Mouse (Mus musculus): Measurements from ENCODE around the gene Gadd45g. TPM values are rescaled to one million over a fixed set of nuclear protein-coding genes. Genes with fewer than 3 reads are reported as not detected.

Gene Gadd45g
- polyA plus RNA-seq, 1 experiment: 66.9 TPM

DNA sequence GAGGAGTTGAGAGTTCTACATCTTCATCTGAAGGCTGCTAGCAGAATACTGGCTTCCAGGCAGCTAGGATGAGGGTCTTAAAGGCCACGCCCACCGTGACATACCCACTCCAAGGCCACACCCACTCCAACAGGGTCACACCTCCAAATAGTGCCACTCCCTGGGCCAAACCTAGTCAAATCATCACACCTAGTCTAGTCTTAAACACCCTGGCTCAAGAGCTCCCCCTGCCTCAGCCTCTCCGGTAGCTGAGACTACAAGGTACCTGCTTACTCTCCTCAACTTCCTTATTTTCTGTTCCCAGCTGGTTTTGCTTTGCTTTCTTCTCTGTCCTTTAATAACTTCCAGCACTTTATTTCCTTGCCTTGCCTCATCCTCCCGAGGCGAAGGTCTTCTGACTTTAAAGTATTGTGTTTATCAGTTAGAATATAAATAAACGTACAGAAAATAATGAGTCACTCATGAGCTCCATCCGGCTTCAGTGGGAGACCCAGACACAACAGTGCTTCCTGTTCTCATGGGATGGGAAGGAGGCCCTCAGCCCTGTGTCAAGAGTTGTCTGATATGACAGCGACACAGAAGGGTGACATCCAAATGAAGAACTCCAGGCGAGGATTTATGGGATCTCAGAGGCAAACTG is 30.5 kb upstream of the Gadd45g start:
- no peak overlapping the region for H3K27ac ChIP-seq (ENCODE audit: insufficient read depth, low read length)
- TF ChIP-seq POLR2A (IDR thresholded peaks at IDR 0.05; ENCODE audit: low read depth, low read length) (no peak), CTCF (IDR thresholded peaks at IDR 0.05; ENCODE audit: borderline replicate concordance, insufficient read depth, low read length) (no peak)
- H3K4me1 ChIP-seq (ENCODE audit: control insufficient read depth, insufficient read depth, low read length): no peaks in the 10 kb centered on the region
- H3K4me3 ChIP-seq (ENCODE audit: insufficient read depth, low read length): no peak overlapping the region

DNA sequence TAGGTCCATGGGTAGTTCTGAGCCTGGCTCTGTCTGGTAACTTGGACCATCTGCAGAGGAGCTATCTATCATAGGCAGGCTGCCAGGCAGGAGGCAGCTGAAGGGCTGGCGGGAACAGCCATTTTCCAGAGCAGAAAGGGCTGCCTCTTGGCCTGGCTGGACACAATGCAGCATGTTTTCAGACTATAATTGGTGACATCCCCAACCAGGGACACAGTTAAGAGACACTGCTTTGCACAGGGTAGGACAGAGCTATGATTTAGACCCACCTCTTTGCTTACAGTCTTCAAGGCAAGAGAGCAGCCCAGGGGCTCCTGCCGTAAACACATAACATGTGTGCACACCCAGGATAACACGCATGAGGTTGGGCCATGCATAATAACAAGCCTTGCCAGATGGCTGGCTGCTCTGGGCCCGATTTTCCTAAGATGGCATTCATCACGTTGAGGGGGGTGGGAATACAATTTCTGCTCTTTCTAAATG is 29.9 kb upstream of the Gadd45g start:
- Histone ChIP-seq H3K4me1 (ENCODE audit: control insufficient read depth, insufficient read depth, low read length) (no peaks in the 10 kb centered on the region), H3K27ac (ENCODE audit: insufficient read depth, low read length) (no peak overlapping the region), H3K4me3 (ENCODE audit: insufficient read depth, low read length) (no peak overlapping the region)
- TF ChIP-seq CTCF (IDR thresholded peaks at IDR 0.05; ENCODE audit: borderline replicate concordance, insufficient read depth, low read length) (no peak), POLR2A (IDR thresholded peaks at IDR 0.05; ENCODE audit: low read depth, low read length) (no peak)

DNA sequence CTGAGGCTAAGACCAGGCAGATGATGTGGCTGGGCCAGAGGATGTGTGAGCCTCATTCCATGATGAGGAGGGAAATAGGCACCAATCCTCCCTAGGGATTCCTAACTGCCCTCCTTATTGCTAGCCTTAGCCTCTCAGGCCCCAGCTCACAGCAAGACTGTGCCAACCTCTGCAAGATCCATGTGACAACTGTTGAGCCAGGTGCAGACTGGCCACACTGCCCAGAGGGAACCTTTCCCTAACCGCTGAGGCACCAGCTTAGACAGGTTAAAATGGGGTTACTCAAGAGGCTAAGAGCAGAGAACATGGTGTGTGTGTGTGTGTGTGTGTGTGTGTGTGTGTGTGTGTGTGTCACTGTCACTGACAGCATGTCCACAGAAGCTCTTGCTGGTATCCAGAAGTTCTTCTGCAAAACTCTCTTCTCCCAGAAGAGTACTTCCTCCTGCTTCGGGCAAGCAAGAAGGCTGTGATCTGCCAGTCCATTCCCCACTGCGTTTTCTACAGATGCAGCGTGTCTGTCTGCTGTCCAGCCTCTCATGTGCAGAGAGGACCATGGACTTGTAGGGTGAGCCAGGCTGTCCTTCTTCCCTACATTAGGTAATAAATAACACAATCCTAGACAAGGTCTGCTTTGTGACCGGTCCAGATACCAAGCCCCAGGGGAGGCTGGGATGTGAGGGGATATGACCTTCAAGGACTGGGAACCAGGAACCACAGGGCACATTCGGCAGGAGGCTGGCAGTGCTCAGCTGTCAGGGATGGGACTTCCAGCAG is 28.1 kb upstream of the Gadd45g start:
- Histone ChIP-seq H3K4me1 (ENCODE audit: control insufficient read depth, insufficient read depth, low read length) (no peaks in the 10 kb centered on the region), H3K4me3 (ENCODE audit: insufficient read depth, low read length) (no peak overlapping the region), H3K27ac (ENCODE audit: insufficient read depth, low read length) (no peak overlapping the region)
- TF ChIP-seq CTCF (IDR thresholded peaks at IDR 0.05; ENCODE audit: borderline replicate concordance, insufficient read depth, low read length) (no peak), POLR2A (IDR thresholded peaks at IDR 0.05; ENCODE audit: low read depth, low read length) (no peak)

DNA sequence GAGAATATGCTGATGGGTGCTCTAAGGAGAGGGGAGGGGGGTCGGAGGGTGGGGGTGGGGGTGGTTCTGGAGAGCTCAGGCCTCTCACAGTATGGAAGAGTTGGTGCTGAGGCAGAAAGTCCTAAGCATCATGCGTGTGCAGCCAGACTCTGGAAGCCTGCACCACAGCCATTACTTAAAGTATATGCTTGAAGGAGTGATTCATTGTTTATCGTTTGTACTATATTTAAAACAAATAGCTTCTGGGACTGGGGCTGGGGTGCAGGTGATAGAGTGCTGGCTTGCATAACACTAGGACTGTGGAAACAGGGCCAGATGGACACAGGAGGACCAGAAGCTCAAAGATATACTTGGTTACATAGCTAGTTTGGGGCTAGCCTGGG is 27.5 kb upstream of the Gadd45g start:
- TF ChIP-seq POLR2A (IDR thresholded peaks at IDR 0.05; ENCODE audit: low read depth, low read length): no peak
- no peak for TF ChIP-seq CTCF (IDR thresholded peaks at IDR 0.05; ENCODE audit: borderline replicate concordance, insufficient read depth, low read length)
- no peaks in the 10 kb centered on the region for H3K4me1 ChIP-seq (ENCODE audit: control insufficient read depth, insufficient read depth, low read length)
- H3K27ac ChIP-seq (ENCODE audit: insufficient read depth, low read length): no peak overlapping the region
- H3K4me3 ChIP-seq (ENCODE audit: insufficient read depth, low read length): no peak overlapping the region

DNA sequence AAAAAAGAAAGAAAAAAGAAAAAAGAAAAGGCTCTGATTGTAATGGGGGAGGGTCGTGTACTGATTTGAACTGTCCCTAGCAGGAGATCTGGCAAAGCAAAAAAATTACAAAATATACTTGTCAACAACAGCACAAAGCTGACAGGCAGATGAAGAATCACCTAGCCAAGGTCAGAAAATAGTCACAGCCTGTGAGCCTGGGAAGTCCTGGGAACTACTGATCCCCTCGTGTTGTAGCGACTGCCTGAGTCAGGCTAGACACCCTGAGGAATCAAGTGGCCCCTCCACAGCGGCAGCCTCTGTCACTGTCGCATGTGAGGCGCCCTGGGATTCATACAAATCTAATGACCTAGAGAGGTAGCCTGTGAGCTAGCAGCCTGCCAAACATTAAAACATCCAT is 27.1 kb upstream of the Gadd45g start:
- TF ChIP-seq POLR2A (IDR thresholded peaks at IDR 0.05; ENCODE audit: low read depth, low read length) (no peak), CTCF (IDR thresholded peaks at IDR 0.05; ENCODE audit: borderline replicate concordance, insufficient read depth, low read length) (no peak)
- H3K4me1 ChIP-seq (ENCODE audit: control insufficient read depth, insufficient read depth, low read length): no peaks in the 10 kb centered on the region
- no peak overlapping the region for H3K27ac ChIP-seq (ENCODE audit: insufficient read depth, low read length)
- H3K4me3 ChIP-seq (ENCODE audit: insufficient read depth, low read length): no peak overlapping the region

DNA sequence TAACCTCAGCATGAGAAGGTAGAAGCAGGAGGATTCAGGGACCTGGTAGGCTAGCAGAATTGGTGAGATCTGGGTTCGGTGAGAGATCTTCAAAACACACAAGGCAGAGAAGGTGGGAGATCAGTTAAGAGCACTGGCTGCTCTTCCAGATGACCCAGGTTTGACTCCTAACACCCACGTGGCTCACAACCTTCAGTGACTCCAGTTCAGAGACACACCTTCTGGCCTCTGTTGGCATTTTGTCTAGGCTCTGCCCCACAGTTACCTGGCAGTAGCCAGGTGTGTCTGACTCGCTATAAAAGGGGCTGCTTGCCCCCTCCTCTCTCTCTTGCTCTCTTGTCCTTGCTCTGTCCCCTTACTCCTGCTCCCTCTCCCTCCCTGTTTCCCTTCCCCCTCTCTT is 24.5 kb upstream of the Gadd45g start:
- no peak overlapping the region for H3K27ac ChIP-seq (ENCODE audit: insufficient read depth, low read length)
- H3K4me3 ChIP-seq (ENCODE audit: insufficient read depth, low read length): no peak overlapping the region
- TF ChIP-seq CTCF (IDR thresholded peaks at IDR 0.05; ENCODE audit: borderline replicate concordance, insufficient read depth, low read length): no peak
- TF ChIP-seq POLR2A (IDR thresholded peaks at IDR 0.05; ENCODE audit: low read depth, low read length): no peak
- no peaks in the 10 kb centered on the region for H3K4me1 ChIP-seq (ENCODE audit: control insufficient read depth, insufficient read depth, low read length)

DNA sequence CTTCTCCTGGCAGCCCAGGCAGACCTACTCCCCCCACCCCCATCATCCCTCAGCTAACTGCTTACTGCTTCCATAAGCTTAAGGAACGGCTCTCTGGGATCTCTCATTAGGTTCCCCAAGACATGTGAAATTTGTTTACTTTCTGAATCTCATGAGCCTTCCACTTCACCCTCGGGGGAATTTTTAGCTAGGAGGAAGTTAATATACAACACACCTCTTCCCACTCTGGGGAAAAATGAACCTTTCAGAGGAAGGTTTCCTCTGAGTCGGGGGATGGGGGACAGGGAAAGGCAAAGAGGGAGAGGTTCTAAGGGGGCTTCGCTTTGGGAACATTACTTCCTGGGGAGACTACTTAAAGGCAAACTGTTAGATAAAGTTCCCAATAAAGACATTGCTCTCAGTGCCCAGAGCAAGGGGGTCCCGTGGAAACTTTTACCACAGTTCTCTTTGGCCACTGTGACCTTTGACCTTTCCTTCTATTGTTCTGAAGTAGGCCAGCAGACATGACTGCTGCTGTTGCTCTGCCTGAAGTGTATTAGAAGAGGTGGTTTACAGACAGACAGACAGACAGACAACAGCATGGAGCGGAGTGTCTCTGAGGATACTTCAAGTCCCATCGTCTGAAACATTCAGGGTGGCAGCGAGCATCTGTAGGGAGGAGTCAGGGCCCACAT is 22.5 kb upstream of the Gadd45g start:
- Histone ChIP-seq H3K27ac (ENCODE audit: insufficient read depth, low read length) (no peak overlapping the region), H3K4me3 (ENCODE audit: insufficient read depth, low read length) (no peak overlapping the region), H3K4me1 (ENCODE audit: control insufficient read depth, insufficient read depth, low read length) (no peaks in the 10 kb centered on the region)
- TF ChIP-seq CTCF (IDR thresholded peaks at IDR 0.05; ENCODE audit: borderline replicate concordance, insufficient read depth, low read length) (no peak), POLR2A (IDR thresholded peaks at IDR 0.05; ENCODE audit: low read depth, low read length) (no peak)

DNA sequence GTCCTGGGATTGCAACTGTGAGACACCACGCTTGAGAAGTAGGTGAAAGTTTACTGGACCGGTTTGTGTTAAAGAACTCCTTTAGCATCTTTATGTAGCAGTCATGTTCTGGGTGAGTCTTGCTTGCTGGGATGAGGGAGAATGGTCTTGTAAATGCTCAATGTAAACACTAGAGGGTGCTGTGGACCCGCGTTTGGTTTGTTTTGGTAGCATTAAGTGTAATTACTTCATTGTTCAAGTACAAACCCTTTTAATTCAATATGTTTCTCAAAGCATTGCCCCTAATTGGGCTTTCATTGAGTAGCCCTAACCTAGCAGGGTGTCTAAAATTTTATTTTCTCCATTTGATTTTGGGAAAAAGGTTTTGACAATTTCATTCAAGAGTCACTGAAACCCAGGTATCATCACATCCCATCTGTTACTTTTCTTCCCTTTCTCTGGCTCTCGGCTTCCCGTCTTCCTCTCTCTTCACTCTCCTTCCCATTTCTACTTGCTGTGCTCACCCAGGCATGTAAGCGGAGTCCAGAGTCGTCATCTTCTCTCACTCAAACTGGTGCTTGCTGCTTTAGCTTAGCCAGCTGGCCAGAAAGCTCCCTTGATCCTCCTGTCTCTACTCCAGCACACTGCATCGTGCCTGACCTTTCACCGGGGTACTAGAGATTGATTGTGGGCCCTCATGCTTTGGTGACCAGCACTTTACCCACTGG is 15.6 kb upstream of the Gadd45g start:
- TF ChIP-seq POLR2A (IDR thresholded peaks at IDR 0.05; ENCODE audit: low read depth, low read length) (no peak), CTCF (IDR thresholded peaks at IDR 0.05; ENCODE audit: borderline replicate concordance, insufficient read depth, low read length) (no peak)
- H3K27ac ChIP-seq (ENCODE audit: insufficient read depth, low read length): no peak overlapping the region
- H3K4me3 ChIP-seq (ENCODE audit: insufficient read depth, low read length): no peak overlapping the region
- no peaks in the 10 kb centered on the region for H3K4me1 ChIP-seq (ENCODE audit: control insufficient read depth, insufficient read depth, low read length)

DNA sequence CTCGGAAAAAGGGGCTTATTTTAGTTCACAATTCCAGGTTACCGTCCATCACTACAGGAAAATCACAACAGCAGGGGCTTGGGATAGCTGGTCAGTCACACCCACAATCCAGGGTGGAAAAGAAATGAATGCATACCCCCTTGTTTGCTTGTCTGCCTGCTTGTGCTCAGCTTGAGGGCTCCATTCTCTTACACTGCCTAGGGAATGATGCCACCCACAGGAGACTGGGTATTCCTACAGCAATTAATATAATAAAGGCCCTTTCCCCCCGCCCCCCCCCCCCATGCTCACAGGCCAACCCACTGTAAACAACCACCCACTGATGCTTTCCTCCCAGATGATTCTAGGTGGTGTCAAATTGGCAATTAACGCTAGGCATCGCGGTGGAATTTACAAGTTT is 14.0 kb upstream of the Gadd45g start:
- Histone ChIP-seq H3K4me3 (ENCODE audit: insufficient read depth, low read length) (no peak overlapping the region), H3K4me1 (ENCODE audit: control insufficient read depth, insufficient read depth, low read length) (no peaks in the 10 kb centered on the region), H3K27ac (ENCODE audit: insufficient read depth, low read length) (no peak overlapping the region)
- TF ChIP-seq POLR2A (IDR thresholded peaks at IDR 0.05; ENCODE audit: low read depth, low read length): no peak
- TF ChIP-seq CTCF (IDR thresholded peaks at IDR 0.05; ENCODE audit: borderline replicate concordance, insufficient read depth, low read length): no peak
